Mouse (Mus musculus) lung, adult 2 months (tissue): ENCODE results near the gene Gm11627.

Experiments used
- CTCF ChIP-seq: fragments of 200-500 bp; IDR thresholded peaks from 2 replicates; pipeline ENCODE4 v1.5.1; 2011; ENCODE audit warnings: mild to moderate bottlenecking, low read length, control low read depth; ENCODE audit not compliant: insufficient read depth
- POLR2A ChIP-seq: fragments of 200-500 bp; IDR thresholded peaks from 2 replicates; pipeline ENCODE4 v1.6.1; 2011; ENCODE audit warnings: low read depth, mild to moderate bottlenecking, control low read depth, low read length, borderline replicate concordance; ENCODE audit errors: extremely low read depth

- TF ChIP-seq POLR2A (no peak), CTCF (no peak)
These were observed 21.9 kb downstream of the Gm11627 start for GRCm38 (mm10) chr11:102557386-102557785.
